ENCODE assay signal across 8 mouse cellular contexts in the genomic region with DNA sequence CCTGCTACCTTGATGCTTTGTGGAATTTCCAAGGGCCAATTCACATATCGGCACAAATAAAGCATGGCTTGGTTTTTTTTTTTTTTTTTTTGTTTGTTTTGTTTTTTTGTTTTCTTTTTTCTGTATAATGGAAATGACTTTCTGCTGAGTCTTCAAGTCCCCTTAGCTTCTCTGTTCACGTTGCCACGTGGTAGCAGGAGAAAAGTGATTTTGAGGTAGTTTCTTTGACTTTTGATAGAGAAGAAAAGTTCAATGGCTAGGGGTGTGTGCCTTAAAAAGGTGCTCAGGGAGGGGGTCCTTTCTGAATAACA.
DNase-seq lines count a peak whose midpoint lies in the region; ATAC-seq and TF ChIP-seq lines count a peak whose summit lies in the region.

No protein-coding gene starts in this region.

- no peaks in the 10 kb centered on the region for H3K36me3 ChIP-seq in liver, embryonic 11.5 days (ENCODE audit: control insufficient read depth, insufficient read depth, low read length)
- H3K36me3 ChIP-seq in forebrain, embryonic 10.5 days (replicated peaks) = no peaks in the 10 kb centered on the region
- no peaks in the 10 kb centered on the region for H3K36me3 ChIP-seq in limb, embryonic 12.5 days

- ATAC-seq in liver, embryonic 11.5 days (replicated peaks; ENCODE audit: low FRiP score) = no peak
- no peak for ATAC-seq in limb, embryonic 12.5 days (ENCODE audit: insufficient number of reproducible peaks, insufficient read depth, low FRiP score, low TSS enrichment, low read depth)
- ATAC-seq in frontal cortex, adult (ENCODE audit: low TSS enrichment) = no peak

- peak overlapping the region; percentile 86 for H3K9ac ChIP-seq in liver, embryonic 11.5 days (ENCODE audit: low read depth, low read length)
- H3K9ac ChIP-seq in limb, embryonic 12.5 days (replicated peaks) = peak overlapping the region; percentile 65; the same call in 1 of the 2 replicates

- peak overlapping the region; percentile 74 for H3K4me2 ChIP-seq in liver, embryonic 11.5 days
- peak overlapping the region; percentile 82 for H3K4me2 ChIP-seq in limb, embryonic 12.5 days

- TF ChIP-seq CTCF in olfactory bulb, adult 2 months (IDR thresholded peaks at IDR 0.05; ENCODE audit: insufficient read depth, low read depth, low read length) = no peak

- peak overlapping the region; percentile 73 for H3K4me3 ChIP-seq in liver, embryonic 11.5 days (ENCODE audit: low read depth, low read length)
- H3K4me3 ChIP-seq in forebrain, embryonic 10.5 days = peak overlapping the region; percentile 63
- peak overlapping the region; percentile 55 for H3K4me3 ChIP-seq in limb, embryonic 12.5 days (replicated peaks)
- peak overlapping the region; percentile 38; the same call in 1 of the 2 replicates for H3K4me3 ChIP-seq in olfactory bulb, adult 2 months (ENCODE audit: insufficient read depth, low read depth, low read length)

- TF ChIP-seq POLR2A in olfactory bulb, adult 2 months (IDR thresholded peaks at IDR 0.05; ENCODE audit: insufficient read depth, low read depth, low read length) = no peak

- H3K9me3 ChIP-seq in liver, embryonic 11.5 days (ENCODE audit: control insufficient read depth, low read length) = no peaks in the 10 kb centered on the region
- H3K9me3 ChIP-seq in forebrain, embryonic 10.5 days = no peaks in the 10 kb centered on the region
- no peaks in the 10 kb centered on the region for H3K9me3 ChIP-seq in limb, embryonic 12.5 days

- peak overlapping the region; percentile 93 for H3K27ac ChIP-seq in liver, embryonic 11.5 days (ENCODE audit: low read depth, low read length)
- H3K27ac ChIP-seq in forebrain, embryonic 10.5 days = peak overlapping the region; percentile 86
- peak overlapping the region; percentile 82; the same call in 1 of the 2 replicates for H3K27ac ChIP-seq in limb, embryonic 12.5 days
- H3K27ac ChIP-seq in olfactory bulb, adult 2 months (ENCODE audit: insufficient read depth, low read depth, low read length) = no peak overlapping the region

- WGBS in liver, embryonic 11.5 days = 25% methylated on average over 3 of the region's 3 CpGs
- WGBS in forebrain, embryonic 10.5 days = 25% methylated on average over 3 of the region's 3 CpGs
- 15% methylated on average over 3 of the region's 3 CpGs for WGBS in limb, embryonic 12.5 days
- 54% methylated on average over 3 of the region's 3 CpGs for WGBS in olfactory bulb, adult 2 months

- no peak for DNase-seq in liver, embryonic 11.5 days (ENCODE audit: low spot score)
- no peak for DNase-seq in liver
- peak; percentile 25 for DNase-seq in forebrain, embryonic 10.5 days (ENCODE audit: extremely low spot score, low spot score)
- no peak for DNase-seq in ovary, postnatal 36 days (ENCODE audit: low spot score)
- DNase-seq in cerebellum, postnatal 36 days = no peak

- peaks cover 34% of the 10 kb centered on the region for H3K4me1 ChIP-seq in liver, embryonic 11.5 days (replicated peaks; ENCODE audit: control insufficient read depth, insufficient read depth, low read length)
- H3K4me1 ChIP-seq in forebrain, embryonic 10.5 days = peaks cover 24% of the 10 kb centered on the region
- H3K4me1 ChIP-seq in limb, embryonic 12.5 days (replicated peaks) = peaks cover 10% of the 10 kb centered on the region; the same call in 1 of the 2 replicates
- H3K4me1 ChIP-seq in olfactory bulb, adult 2 months (ENCODE audit: control insufficient read depth, insufficient read depth, low read length) = peaks cover 6% of the 10 kb centered on the region

- no peaks in the 10 kb centered on the region for H3K27me3 ChIP-seq in liver, embryonic 11.5 days (replicated peaks; ENCODE audit: control insufficient read depth, insufficient read depth, low read length)
- 0 out of 2 replicates have a peak, but pooled peaks cover 3% of the 10 kb centered on the region for H3K27me3 ChIP-seq in forebrain, embryonic 10.5 days (ENCODE audit: poor library complexity, severe bottlenecking)
- H3K27me3 ChIP-seq in limb, embryonic 12.5 days = no peaks in the 10 kb centered on the region
